Mouse (Mus musculus): ENCODE results near the gene Gnaq. TPM values are rescaled to one million over a fixed set of nuclear protein-coding genes. Genes with fewer than 3 reads are reported as not detected.

Gene Gnaq
- polyA plus RNA-seq, 1 experiment, result 8.1 TPM

- Histone ChIP-seq H3K4me3 (ENCODE audit: control insufficient read depth, insufficient read depth, low read length) (no peak overlapping the region), H3K4me1 (replicated peaks; ENCODE audit: control insufficient read depth, insufficient read depth, low read length) (no peaks in the 10 kb centered on the region; the same call in 1 of the 2 replicates), H3K27ac (ENCODE audit: control insufficient read depth, insufficient read depth, low read length) (no peak overlapping the region), H3K36me3 (ENCODE audit: control insufficient read depth, insufficient read depth, low read length) (no peaks in the 10 kb centered on the region), H3K27me3 (ENCODE audit: control insufficient read depth, insufficient read depth, low read length) (no peaks in the 10 kb centered on the region)
- no peak for DNase-seq
- TF ChIP-seq POLR2A (IDR thresholded peaks at IDR 0.05; ENCODE audit: control insufficient read depth, extremely low read depth, insufficient read depth, low read length, poor library complexity) (no peak), CTCF (IDR thresholded peaks at IDR 0.05; ENCODE audit: borderline replicate concordance, control insufficient read depth, extremely low read depth, insufficient read depth, low read length, poor library complexity) (no peak)
- WGBS, result 90% methylated on average over 1 of the region's 1 CpGs
Observed at GRCm38 (mm10) chr19:16292978-16293377, 160.3 kb downstream of the Gnaq start.

- TF ChIP-seq POLR2A (IDR thresholded peaks at IDR 0.05; ENCODE audit: control insufficient read depth, extremely low read depth, insufficient read depth, low read length, poor library complexity) (no peak), CTCF (IDR thresholded peaks at IDR 0.05; ENCODE audit: borderline replicate concordance, control insufficient read depth, extremely low read depth, insufficient read depth, low read length, poor library complexity) (no peak)
- WGBS, result 94% methylated on average over 4 of the region's 4 CpGs
- Histone ChIP-seq H3K27me3 (ENCODE audit: control insufficient read depth, insufficient read depth, low read length) (no peaks in the 10 kb centered on the region), H3K27ac (ENCODE audit: control insufficient read depth, insufficient read depth, low read length) (no peak overlapping the region), H3K4me1 (replicated peaks; ENCODE audit: control insufficient read depth, insufficient read depth, low read length) (no peaks in the 10 kb centered on the region), H3K4me3 (ENCODE audit: control insufficient read depth, insufficient read depth, low read length) (no peak overlapping the region), H3K36me3 (ENCODE audit: control insufficient read depth, insufficient read depth, low read length) (no peaks in the 10 kb centered on the region)
- no peak for DNase-seq
Observed at GRCm38 (mm10) chr19:16300413-16300812, 167.8 kb downstream of the Gnaq start.

- H3K4me3 ChIP-seq (ENCODE audit: control insufficient read depth, insufficient read depth, low read length), result no peak overlapping the region
- H3K4me1 ChIP-seq (replicated peaks; ENCODE audit: control insufficient read depth, insufficient read depth, low read length), result no peaks in the 10 kb centered on the region
- no peaks in the 10 kb centered on the region for H3K27me3 ChIP-seq (ENCODE audit: control insufficient read depth, insufficient read depth, low read length)
- DNase-seq, result no peak
- no peaks in the 10 kb centered on the region for H3K36me3 ChIP-seq (ENCODE audit: control insufficient read depth, insufficient read depth, low read length)
- 91% methylated on average over 7 of the region's 7 CpGs for WGBS
- H3K27ac ChIP-seq (ENCODE audit: control insufficient read depth, insufficient read depth, low read length), result no peak overlapping the region
- TF ChIP-seq CTCF (IDR thresholded peaks at IDR 0.05; ENCODE audit: borderline replicate concordance, control insufficient read depth, extremely low read depth, insufficient read depth, low read length, poor library complexity), result no peak
- TF ChIP-seq POLR2A (IDR thresholded peaks at IDR 0.05; ENCODE audit: control insufficient read depth, extremely low read depth, insufficient read depth, low read length, poor library complexity), result no peak
Observed at GRCm38 (mm10) chr19:16301336-16301735, 168.7 kb downstream of the Gnaq start.

- H3K27me3 ChIP-seq (ENCODE audit: control insufficient read depth, insufficient read depth, low read length), result no peaks in the 10 kb centered on the region
- TF ChIP-seq POLR2A (IDR thresholded peaks at IDR 0.05; ENCODE audit: control insufficient read depth, extremely low read depth, insufficient read depth, low read length, poor library complexity) (no peak), CTCF (IDR thresholded peaks at IDR 0.05; ENCODE audit: borderline replicate concordance, control insufficient read depth, extremely low read depth, insufficient read depth, low read length, poor library complexity) (no peak)
- H3K36me3 ChIP-seq (ENCODE audit: control insufficient read depth, insufficient read depth, low read length), result no peaks in the 10 kb centered on the region
- H3K27ac ChIP-seq (ENCODE audit: control insufficient read depth, insufficient read depth, low read length), result no peak overlapping the region
- no peak for DNase-seq
- H3K4me1 ChIP-seq (replicated peaks; ENCODE audit: control insufficient read depth, insufficient read depth, low read length), result no peaks in the 10 kb centered on the region
- no peak overlapping the region for H3K4me3 ChIP-seq (ENCODE audit: control insufficient read depth, insufficient read depth, low read length)
Observed at GRCm38 (mm10) chr19:16309031-16309430, 176.4 kb downstream of the Gnaq start.

GRCm38 (mm10) chr19:16314295-16314821 lies 181.7 kb downstream of the Gnaq start:
- DNase-seq, result no peak
- TF ChIP-seq CTCF (IDR thresholded peaks at IDR 0.05; ENCODE audit: borderline replicate concordance, control insufficient read depth, extremely low read depth, insufficient read depth, low read length, poor library complexity), result no peak
- no peak for TF ChIP-seq POLR2A (IDR thresholded peaks at IDR 0.05; ENCODE audit: control insufficient read depth, extremely low read depth, insufficient read depth, low read length, poor library complexity)
- H3K4me3 ChIP-seq (ENCODE audit: control insufficient read depth, insufficient read depth, low read length), result no peak overlapping the region
- no peaks in the 10 kb centered on the region for H3K4me1 ChIP-seq (replicated peaks; ENCODE audit: control insufficient read depth, insufficient read depth, low read length)
- H3K36me3 ChIP-seq (ENCODE audit: control insufficient read depth, insufficient read depth, low read length), result no peaks in the 10 kb centered on the region
- 93% methylated on average over 4 of the region's 4 CpGs for WGBS
- H3K27me3 ChIP-seq (ENCODE audit: control insufficient read depth, insufficient read depth, low read length), result no peaks in the 10 kb centered on the region
- H3K27ac ChIP-seq (ENCODE audit: control insufficient read depth, insufficient read depth, low read length), result no peak overlapping the region

GRCm38 (mm10) chr19:16315525-16315924 lies 182.9 kb downstream of the Gnaq start:
- no peaks in the 10 kb centered on the region for H3K27me3 ChIP-seq (ENCODE audit: control insufficient read depth, insufficient read depth, low read length)
- no peak overlapping the region for H3K4me3 ChIP-seq (ENCODE audit: control insufficient read depth, insufficient read depth, low read length)
- H3K36me3 ChIP-seq (ENCODE audit: control insufficient read depth, insufficient read depth, low read length), result no peaks in the 10 kb centered on the region
- H3K4me1 ChIP-seq (replicated peaks; ENCODE audit: control insufficient read depth, insufficient read depth, low read length), result no peaks in the 10 kb centered on the region
- DNase-seq, result no peak
- H3K27ac ChIP-seq (ENCODE audit: control insufficient read depth, insufficient read depth, low read length), result no peak overlapping the region
- WGBS, result 35% methylated on average over 4 of the region's 4 CpGs
- TF ChIP-seq POLR2A (IDR thresholded peaks at IDR 0.05; ENCODE audit: control insufficient read depth, extremely low read depth, insufficient read depth, low read length, poor library complexity), result no peak
- TF ChIP-seq CTCF (IDR thresholded peaks at IDR 0.05; ENCODE audit: borderline replicate concordance, control insufficient read depth, extremely low read depth, insufficient read depth, low read length, poor library complexity), result no peak

Measured in thymus, adult 2 months (tissue).